Mouse (Mus musculus): ENCODE data around the gene Grin3b. TPM values are rescaled to one million over a fixed set of nuclear protein-coding genes. Genes with fewer than 3 reads are reported as not detected.

Grin3b gene
- total RNA-seq, 2 experiments from 2014 or later = 0.15 TPM; not detected in 1

DNA sequence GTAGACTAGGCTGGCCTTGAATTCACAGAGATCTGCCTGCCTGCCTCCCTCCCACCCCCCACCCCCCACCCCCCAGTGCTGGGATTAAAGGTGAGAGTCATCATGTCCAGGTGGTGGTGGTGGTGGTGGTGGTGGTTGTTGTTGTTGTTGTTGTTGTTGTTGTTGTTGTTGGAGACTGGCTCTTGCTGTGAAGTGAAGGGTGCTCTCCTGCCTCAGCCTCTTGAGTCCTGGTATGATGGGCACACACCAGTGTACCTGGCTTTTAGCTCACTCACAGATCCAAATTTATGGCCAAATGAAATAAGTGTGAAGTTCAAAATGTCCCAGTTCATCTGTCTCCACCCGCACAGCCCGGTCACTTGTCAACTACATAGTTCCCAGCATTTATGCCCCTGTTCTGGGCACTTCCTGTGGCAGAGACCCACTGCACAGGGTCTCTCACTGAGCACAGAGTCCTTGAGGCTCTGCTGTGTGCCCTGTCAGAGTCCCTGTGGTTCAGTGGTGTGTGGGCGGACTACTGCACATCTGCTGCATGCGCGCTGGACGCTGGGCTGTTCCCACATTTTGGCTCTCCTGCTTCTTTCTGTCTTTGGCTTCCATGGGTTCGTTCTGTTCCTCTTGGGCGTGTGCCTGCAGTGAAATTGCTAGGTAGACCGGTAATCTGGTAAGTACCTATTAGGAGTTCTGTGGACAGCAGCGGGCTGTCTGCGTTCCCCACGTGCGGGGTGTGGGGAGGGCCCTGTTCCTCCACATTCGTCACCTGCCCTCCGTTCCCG is 35.5 kb upstream of the Grin3b start:
- DNase-seq (ENCODE audit: low spot score in 2 of 2) = no peak

DNA sequence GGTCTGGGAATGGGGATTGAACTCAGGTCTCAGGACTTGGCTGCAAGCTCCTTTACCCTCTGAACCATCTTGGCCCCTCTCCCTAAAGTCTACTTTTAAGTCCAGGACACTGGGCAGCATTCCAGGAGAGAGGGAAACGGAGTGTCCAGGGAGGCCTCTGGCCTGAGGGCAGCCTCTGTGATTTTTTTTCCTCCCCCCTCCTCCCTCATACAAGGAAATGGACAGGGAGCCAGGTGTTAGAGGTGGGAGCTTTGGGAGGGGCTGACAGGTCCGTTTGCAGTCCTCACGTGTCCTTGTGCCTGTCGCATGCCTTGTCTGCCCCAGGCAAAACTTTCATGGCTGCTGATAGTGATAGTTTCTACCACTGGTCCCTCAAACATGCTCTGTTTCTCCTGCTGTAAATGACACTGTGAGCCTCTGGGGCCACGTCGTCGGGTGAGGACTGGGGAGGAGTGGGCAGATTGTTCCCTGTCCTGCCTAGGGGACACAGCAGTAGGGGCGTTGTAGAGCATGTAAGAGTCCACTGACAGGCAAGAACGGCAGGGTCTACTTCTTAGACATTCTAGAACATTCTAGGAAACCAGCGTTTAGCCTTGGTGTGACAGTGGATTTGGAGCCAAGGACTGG is 34.1 kb upstream of the Grin3b start:
- no peak for DNase-seq (ENCODE audit: low spot score in 2 of 2)

DNA sequence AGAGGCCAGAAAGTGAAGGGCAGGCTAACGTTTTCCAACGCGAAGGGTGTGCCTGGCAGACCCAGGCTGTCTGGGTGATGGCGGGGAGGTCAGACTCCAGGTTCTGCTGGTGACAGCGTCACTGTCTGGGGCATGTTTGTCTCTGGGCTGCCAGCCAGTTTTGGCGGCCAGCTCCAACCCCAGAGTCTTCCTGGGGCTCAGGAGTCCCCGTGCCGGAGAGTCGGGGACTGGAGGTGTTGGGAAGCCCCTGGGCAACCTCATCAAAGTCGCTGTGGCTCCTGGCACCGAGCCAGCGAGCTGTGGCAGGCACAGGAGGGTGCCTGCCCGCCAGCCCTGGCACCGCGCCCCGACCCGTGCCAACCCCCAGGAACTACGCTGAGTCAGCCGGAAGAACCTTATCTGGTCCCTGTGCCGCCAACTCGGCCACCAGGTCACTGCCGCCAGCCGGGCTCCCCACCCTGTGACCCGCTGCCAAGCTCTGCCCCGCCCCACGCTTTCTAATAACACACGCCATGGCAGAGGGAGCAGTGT is 33.5 kb upstream of the Grin3b start:
- no peak for DNase-seq (ENCODE audit: low spot score in 2 of 2)

DNA sequence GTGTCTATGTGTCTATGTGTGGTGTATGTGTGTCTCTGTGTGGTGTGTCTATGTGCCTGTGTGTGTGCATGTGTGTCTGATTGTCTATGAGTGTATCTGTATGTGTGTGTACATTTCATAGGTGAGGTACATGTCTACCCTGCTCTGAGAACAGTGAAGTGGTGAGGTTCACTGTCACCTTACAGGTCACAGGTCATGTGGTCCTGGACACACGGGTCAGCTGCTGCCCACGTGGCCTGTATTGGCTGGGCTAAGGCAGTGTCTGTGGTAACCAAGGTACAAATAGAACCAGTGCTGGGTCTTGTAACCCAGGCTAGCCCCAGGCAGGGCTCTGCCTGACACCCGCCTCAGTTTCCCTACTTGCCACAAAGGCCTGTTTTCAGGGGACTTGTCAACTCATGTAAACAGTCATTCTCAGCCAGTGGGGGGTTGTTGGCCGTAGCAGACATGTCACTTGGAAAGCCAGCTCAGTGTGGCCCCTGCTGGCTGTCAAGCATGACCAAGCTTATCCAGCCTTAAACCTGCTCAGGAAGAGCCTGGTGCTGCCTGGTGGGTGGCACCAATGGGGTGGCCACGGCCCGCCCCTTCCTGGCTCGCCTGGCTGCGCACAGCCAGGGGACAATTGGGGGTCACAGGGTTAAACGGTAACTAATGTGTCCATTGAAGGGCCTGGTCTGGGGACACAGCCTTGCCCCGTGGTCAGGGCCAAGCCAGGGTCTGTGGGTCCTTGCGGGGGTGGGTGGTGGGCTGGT is 32.6 kb upstream of the Grin3b start:
- DNase-seq (ENCODE audit: low spot score in 2 of 2) = no peak

DNA sequence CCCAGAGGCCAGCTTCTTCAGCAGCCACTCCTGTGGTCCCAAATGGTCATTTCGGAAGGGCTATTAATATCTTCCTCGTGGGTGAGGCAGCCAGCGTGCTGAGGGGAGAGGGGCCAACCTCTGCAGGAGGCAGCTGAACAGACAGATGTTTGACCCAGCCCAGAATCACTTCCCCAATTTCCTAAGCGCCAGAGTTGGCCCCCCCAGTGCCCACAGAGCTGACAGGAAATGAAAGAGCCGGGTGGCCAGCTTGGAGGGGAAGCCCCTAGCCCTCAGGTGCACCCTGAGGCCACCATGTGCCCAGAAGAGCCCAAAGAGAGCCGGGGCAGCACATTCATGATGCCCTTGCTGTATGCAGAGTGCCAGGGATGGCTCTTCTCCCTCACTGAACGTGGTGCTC is 29.8 kb upstream of the Grin3b start:
- no peak for DNase-seq (ENCODE audit: low spot score in 2 of 2)

DNA sequence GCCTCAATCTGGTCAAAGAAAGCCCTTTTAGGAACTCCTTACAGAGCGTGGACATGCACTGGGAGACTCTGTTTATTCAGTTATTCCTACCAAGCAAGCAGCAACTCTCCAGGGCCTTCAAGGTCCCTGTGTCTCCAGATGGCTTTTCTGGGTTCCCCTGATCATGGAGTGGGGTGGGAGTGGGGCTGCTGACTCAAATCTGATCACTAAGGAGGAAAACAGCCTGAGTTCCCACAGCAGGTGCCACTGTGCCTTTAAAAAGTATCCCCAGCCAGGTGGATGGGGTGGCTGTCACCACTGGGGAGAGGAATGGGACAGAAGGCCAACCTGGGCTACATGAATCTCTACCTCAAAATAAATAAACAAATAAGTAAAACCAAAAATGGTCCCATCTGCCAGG is 27.5 kb upstream of the Grin3b start:
- no peak for DNase-seq (ENCODE audit: low spot score in 2 of 2)

DNA sequence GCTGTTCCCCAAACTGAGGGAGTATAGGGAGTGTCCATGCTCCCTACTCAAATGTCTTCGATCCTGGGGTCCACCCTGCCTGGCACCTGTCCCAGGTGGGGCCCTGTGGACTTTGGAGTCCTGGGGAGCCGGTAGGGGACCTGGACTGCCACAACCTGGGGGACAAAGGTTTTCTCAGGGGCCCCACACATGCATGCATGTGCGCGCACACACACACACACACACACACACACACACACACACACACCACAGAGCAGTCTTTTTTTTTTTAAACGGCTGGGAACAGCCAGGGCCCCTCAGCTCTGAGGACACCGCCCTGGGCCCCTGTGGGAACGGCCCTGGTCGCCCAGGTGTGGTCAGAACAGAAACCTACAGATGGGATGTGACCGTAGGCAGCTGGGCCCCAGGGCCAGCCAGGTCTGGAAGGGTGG is 27.0 kb upstream of the Grin3b start:
- DNase-seq (ENCODE audit: low spot score in 2 of 2) = no peak

DNA sequence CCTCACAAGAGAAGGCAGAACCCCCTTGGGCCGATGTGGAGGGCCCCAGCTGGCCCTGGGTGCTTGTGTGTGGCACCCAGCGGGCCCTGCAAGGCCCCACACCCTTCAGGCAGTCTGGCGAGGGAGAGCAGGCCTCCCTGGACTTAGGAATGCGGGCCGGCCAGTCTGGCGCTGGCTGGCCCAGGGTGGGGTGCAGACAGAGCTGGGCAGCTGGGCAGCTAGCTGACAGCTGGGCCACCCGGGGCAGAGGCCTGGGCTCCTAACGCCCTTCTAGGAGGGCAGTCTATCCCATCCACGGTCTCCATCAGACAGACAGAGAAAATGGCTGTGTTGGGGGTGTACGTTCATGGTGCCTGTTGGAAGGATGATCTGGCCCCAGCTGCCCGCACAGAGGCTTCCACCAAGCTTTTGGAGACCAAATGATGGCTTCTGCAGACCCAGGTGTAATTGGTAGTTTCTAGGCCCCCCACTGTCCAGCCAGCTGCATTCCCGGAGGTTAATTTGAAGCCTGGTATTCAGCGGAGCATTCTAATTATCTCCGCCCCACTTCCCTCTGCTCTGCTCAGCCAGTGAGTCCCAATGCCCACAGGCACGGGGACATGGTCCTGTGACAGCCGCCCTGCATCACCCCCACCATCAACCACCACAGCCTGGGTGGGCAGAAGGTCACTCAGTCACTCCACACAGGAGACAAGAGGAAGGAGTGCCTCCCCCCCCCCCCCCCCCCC is 24.8 kb upstream of the Grin3b start:
- no peak for DNase-seq (ENCODE audit: low spot score in 2 of 2)

DNA sequence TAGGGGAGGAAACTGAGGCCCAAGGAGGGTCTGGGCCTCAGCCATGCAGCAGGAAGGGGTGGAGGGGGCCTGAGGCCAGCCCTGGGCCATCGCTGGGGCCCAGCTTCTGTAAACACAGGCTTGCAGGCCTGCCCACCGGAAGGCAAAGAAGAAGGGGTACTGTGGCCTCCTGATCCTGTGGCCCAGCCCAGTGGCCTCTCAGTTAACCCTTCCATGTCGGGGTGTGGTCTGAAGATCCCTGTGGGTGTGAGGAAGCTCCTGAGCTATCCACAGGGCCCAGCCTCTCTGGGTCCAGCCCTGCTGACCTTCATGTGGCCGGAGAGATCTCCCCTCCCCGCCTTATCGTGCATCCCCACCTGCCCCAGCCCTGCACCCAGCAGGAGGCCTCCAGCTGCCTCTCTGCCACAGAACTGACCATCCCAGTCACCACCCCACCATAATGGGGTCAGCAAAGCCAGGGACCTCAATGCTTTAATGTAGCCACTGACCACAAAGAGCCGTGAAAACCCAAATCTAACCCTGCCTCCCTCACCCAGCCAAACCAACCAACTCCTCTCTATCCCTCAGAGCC is 23.7 kb upstream of the Grin3b start:
- no peak for DNase-seq (ENCODE audit: low spot score in 2 of 2)

DNA sequence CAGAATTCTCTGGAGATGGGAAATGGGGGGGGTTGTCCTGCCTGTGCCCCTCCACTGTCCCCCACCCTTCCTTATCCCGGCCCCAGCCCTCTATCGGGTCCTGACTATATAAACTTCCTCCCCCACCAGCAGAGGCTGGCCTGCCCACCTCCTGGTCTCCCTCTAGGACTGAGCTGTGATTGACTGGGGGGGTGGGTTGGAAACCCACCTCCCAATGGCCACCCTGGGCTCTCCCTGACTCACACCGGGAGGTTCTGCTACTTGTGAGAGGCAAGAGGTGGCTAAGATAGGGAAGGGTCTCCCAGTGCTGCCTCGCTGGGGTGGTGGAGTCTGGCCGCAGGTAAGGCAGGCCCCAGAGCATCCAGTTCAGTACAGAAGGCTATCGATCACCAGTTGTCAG is 23.0 kb upstream of the Grin3b start:
- DNase-seq (ENCODE audit: low spot score in 2 of 2) = no peak

DNA sequence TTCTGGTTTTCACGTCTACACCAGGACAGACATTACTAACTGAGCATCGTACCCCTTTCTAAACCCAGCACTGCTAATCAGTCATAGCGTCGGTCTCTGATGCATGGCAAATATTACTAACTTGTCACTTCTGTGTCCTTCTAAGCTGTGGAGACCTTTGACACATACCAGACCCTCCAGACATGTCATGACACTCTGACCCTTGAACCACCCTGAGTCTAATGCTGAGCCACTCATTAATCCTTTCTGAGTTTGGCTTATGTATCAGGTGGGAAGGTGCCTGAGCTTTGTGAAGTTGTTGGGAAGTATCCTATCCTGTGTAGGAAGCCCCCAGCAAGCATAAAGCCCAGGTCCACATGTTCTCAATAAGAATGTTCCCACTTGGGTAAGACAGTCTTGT is 20.6 kb upstream of the Grin3b start:
- no peak for DNase-seq (ENCODE audit: low spot score in 2 of 2)

DNA sequence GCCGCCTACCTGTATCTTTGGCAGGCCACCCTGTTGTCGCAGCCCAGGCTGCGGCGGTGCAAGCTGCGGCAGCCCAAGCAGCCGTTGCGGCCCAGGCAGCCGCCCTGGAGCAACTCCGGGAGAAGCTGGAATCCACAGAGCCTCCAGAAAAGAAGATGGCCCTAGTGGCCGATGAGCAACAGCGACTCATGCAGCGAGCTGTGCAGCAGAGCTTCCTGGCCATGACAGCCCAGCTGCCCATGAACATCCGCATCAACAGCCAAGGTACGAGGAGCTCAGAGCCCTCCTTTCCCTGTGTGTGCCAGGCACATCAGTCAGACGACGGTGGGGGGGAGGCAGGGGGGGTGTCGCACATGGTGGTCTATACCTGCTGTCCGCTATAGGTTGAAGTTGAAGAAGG is 19.9 kb upstream of the Grin3b start:
- DNase-seq (ENCODE audit: low spot score in 2 of 2) = no peak

DNA sequence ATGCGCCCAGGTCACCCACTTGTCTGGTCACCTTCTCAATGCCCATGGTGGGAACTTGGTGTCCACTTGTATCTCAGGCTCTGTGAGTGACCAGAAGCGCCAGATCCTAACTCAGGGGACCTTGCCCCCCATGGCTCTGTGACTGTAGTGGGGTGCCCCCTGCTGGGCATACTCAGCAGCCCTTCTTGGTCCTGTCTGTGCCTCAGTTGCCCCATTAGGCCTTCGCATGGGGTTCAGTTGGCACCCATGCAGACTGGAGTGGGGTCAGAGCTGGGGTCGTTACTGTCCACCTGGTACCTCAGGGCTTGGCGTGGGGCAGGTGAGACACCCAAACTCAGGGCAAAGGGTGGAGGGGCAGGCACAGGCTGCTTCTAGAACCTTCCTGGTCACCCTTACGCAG is 16.6 kb upstream of the Grin3b start:
- DNase-seq (ENCODE audit: low spot score in 2 of 2) = no peak

DNA sequence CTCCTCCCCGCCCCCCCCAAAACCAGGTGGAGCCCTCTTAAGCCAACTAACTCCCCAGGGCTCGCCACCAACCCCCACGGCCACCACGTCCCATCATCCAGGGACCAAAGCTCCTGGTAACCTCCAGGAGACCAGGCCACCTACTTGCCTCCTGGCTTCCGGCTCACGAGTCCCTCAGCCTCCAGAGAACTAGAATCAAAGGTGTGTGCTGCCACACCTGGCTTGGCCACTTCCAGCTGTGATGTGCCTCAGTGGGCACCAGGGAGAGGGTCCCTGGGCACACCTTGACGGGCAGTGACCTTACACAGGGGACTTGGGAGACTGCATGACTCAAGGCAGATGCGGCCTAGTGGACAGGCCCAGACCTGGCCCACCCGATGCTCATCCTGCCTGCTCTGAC is 14.8 kb upstream of the Grin3b start:
- no peak for DNase-seq (ENCODE audit: low spot score in 2 of 2)

DNA sequence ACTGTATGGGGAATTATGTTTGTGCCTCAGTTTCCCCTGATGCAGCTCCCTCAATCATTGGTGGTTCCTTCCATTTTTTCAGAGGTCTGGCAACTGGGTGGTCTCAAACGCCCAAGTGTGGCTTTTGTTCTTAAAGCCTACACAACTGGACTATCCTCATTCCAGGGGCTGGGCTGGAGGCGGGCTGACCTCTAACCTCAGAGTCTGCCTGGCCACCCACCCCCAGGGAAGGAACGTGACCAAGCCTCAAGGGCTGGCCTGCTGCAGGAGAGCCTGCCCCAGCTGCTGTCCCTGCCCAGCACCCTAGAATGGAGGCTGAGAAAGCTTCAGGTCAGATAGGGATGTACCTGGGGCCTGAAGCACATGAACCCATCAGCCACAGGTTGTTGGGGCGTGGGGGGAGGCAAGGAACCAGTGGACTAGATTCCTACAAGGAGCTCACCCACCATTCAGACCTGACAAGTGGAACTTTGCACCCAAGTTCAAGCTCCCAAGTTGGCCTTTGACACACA is 13.8 kb upstream of the Grin3b start:
- no peak for DNase-seq (ENCODE audit: low spot score in 2 of 2)

DNA sequence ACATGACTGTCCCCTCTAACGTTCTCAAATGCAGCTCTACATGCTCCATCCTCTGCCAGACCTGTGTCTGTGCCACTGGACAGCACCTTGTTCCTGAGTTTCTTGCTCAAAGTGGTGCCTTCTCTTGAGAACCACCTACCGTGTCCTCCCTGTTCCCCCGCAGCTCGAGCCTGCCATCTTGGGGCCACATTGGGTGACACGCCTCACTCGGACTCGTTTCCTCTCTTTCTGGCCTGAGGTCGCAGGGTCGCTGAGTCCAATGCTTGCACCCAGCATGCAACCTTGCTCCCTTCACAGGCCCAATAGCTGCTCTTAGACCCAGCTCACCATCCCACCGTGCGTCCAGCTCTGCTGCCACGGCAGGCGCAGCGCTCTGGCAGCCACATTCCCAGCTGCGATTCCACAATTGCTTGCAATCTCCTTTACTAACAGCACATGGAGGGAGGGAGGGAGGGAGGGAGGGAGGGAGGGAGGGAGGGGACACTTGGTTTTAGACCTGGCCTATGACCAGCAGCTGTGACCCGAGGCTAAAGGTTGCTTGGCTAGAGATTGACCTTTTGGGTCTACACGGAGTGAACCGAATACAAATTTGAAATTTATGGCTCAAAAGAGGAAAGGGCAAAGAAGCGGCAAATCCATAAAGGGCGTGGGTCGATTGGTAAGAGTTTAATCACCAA is 12.2 kb upstream of the Grin3b start:
- peak; percentile 48 to 71 for DNase-seq (ENCODE audit: low spot score in 2 of 2)

DNA sequence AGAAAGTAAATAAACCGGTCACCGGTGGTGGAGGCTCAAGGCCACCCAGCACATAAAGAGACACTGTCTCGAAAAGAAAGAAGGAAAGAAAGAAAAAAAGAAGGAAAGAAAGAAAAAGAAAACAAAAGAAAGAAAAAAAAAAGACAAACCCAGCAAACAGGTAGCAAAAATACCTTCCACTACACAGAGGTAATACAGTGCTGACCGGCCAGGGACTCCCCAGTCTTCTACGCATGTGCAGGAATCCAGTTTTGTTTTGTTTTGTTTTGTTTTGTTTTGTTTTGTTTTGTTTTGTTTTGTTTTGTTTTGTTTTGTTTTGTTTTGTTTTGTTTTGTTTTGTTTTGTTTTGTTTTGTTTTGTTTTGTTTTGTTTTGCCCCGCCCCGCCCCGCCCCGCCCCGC is 11.1 kb upstream of the Grin3b start:
- peak in 1 of 2 experiments; percentile 49 for DNase-seq (ENCODE audit: low spot score in 2 of 2)

DNA sequence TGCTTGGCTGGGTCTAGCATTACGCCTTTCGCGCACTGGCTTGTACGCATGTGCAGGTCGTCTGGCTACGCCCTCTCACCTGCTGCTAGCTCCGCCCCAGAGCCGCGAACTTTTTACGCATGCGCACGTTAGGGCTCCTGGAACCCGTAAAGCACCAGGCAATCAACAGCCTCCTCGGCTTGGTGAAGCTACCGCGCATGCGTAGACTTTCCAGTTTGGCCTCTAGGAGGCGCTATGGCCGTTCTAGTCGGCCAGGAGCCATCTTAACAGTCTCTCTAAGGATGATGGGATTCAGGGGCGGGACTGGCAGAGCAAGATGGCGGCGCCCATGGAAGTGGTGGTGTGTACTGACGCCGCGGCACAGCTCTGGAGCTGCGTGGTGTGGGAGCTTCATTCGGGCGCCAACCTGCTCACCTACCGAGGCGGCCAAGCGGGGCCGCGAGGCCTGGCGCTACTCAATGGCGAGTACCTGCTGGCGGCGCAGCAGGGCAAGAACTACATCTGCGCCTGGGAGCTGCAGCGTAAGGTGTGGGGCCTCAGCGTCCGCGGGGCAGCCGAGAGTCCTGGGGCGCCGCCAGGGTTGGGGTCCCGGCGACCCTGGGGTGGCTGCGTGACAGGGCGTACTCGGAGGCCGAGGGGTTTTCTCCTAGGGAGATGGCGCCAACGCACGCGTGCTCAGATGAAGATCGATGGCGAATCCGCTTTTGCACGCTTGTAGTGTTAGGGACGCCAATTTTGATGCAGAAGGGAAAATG is 10.5 kb upstream of the Grin3b start, which contains the start of gene Wdr18:
TSS of gene Wdr18 (plus strand) at position 306 of the 755 bp plus-strand sequence.
- peak; percentile 99 to 100 for DNase-seq (ENCODE audit: low spot score in 2 of 2)

DNA sequence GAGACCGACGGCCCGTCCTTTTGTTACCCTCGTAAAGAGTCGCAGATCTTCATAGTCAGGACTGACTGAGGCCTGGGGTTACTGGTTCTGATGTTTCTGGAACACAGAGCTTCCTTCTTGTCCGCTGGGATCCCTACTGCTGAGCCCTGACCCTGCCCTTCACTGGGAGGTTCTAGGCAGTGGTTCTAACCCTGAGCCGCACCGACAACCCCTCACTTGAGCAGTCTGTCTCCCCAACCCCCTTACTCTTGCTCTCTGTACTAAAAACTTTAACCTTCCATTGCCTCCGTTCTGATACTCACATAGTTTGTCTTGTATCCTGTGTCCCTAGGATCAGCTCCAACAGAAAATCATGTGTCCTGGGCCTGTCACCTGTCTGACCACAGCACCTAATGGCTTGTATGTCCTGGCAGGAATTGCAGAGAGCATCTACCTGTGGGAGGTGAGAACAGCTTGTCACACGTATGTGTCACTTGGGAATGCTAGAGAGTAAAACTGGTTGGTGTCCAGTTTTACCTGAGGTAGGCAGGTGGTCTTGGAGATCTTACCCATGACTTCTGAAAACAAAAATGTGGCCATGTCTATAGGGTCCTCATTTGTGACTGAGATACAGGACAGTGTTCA is 9.7 kb upstream of the Grin3b start:
- no peak for DNase-seq (ENCODE audit: low spot score in 2 of 2)

All from layer of hippocampus, adult 18-20 months (tissue).